Mouse (Mus musculus): ENCODE measurements around the gene Fa2h.

GRCm38 (mm10) chr8:111299821-111300568 is 93.6 kb downstream of the Fa2h start, which contains the start of gene Rfwd3:
- TF ChIP-seq ZC3H11A (IDR thresholded peaks at IDR 0.05; ENCODE audit: borderline replicate concordance, low read depth, low read length) (no peak), HCFC1 (IDR thresholded peaks at IDR 0.05; ENCODE audit: borderline replicate concordance, insufficient read depth, low read length) (no peak), CHD2 (IDR thresholded peaks at IDR 0.05; ENCODE audit: low read depth, low read length) (peak; percentile 74), MAFK (IDR thresholded peaks at IDR 0.05; ENCODE audit: insufficient read depth, low read depth, low read length) (0 out of 2 replicates have a peak, but pooled peaks have one; percentile 18), ZNF384 (IDR thresholded peaks at IDR 0.05; ENCODE audit: low read depth, low read length) (peak; percentile 97)

All from ES-E14 (cell line).